Mouse (Mus musculus) limb, embryonic 11.5 days (tissue): Measurements from ENCODE around the gene Hnrnpdl. TPM values are rescaled to one million over a fixed set of nuclear protein-coding genes. Genes with fewer than 3 reads are reported as not detected.

ENCODE experiments used
- ATAC-seq: fragments of 200-750 bp; cut with Nextera tagmentation; 2 replicates; pipeline ENCODE4 v1.8.0; 2017; ENCODE audit warnings: low read depth; ENCODE audit not compliant: insufficient number of reproducible peaks, low FRiP score, low TSS enrichment
- DNase-seq: peaks from one replicate; pipeline ENCODE4 v3.0.0-alpha.2; 2015; ENCODE audit warnings: low spot score
- H3K27ac ChIP-seq: fragments of 300-500 bp; sonication (generic); replicated peaks from 2 replicates; pipeline ENCODE4 v1.5.1; 2014; ENCODE audit warnings: low read depth, mild to moderate bottlenecking, low read length
- H3K27me3 ChIP-seq: fragments of 300-500 bp; sonication (generic); 2 replicates; pipeline ENCODE4 v1.6.1; 2014; ENCODE audit warnings: mild to moderate bottlenecking, low read length, mixed read lengths; ENCODE audit not compliant: control insufficient read depth, insufficient read depth
- H3K36me3 ChIP-seq: fragments of 300-500 bp; sonication (generic); 2 replicates; pipeline ENCODE4 v1.6.1; 2014; ENCODE audit warnings: mild to moderate bottlenecking, low read length, moderate library complexity, mixed read lengths; ENCODE audit not compliant: control insufficient read depth, insufficient read depth
- H3K4me1 ChIP-seq: fragments of 300-500 bp; sonication (generic); 2 replicates; pipeline ENCODE4 v1.6.1; 2014; ENCODE audit warnings: low read length, mixed read lengths; ENCODE audit not compliant: control insufficient read depth, insufficient read depth
- H3K4me2 ChIP-seq: fragments of 300-500 bp; sonication (generic); 2 replicates; pipeline ENCODE4 v1.6.1; 2014; ENCODE audit warnings: low read depth, mild to moderate bottlenecking, moderate library complexity; ENCODE audit not compliant: severe bottlenecking
- H3K4me3 ChIP-seq: fragments of 300-500 bp; sonication (generic); 2 replicates; pipeline ENCODE4 v1.5.1; 2014; ENCODE audit warnings: low read depth, low read length
- H3K9ac ChIP-seq: fragments of 300-500 bp; sonication (generic); 2 replicates; pipeline ENCODE4 v1.6.1; 2014; ENCODE audit warnings: mild to moderate bottlenecking, low read length
- H3K9me3 ChIP-seq: fragments of 300-500 bp; sonication (generic); 2 replicates; pipeline ENCODE4 v1.6.1; 2016; ENCODE audit warnings: low read length; ENCODE audit not compliant: control insufficient read depth
- WGBS: fragments of 180-500 bp; shearing (Covaris S2); extraction: QIAGEN DNeasy Blood & Tissue Kit; methylation state at CpG from one replicate; pipeline ENCODE4 v1.1.7; 2014; 5-methylcytosine and 5-hydroxymethylcytosine counted together
- polyA plus RNA-seq: library from polyadenylated mRNA; unstranded; fragments of >200 nt; fragmentation: Nextera tagmentation; extraction: Ambion mirVana; gene quantifications from 2 replicates; pipeline ENCODE4 v1.2.1, GENCODE M21; 2014

The Hnrnpdl gene
- 254 and 268 TPM in 2 replicates for polyA plus RNA-seq

GRCm38 (mm10) chr5:100039602-100040142 is at the start of gene Hnrnpdl, which contains the start of gene Enoph1:
TSS of gene Hnrnpdl (minus strand) at chr5:100039664.
TSS of gene Enoph1 (plus strand) at chr5:100039985.
- Histone ChIP-seq H3K4me1 (peaks cover 2% of the 10 kb centered on the region; the same call in 1 of the 2 replicates), H3K27me3 (no peaks in the 10 kb centered on the region), H3K36me3 (peaks cover 10% of the 10 kb centered on the region), H3K4me2 (peak within 1 kb of the TSS; percentile 77), H3K9ac (peak within 1 kb of the TSS; percentile 99), H3K9me3 (no peaks in the 10 kb centered on the region), H3K4me3 (peak within 1 kb of the TSS; percentile 98), H3K27ac (peak within 1 kb of the TSS; percentile 96)
- DNase-seq (peak; percentile 96), ATAC-seq (peak; percentile 90)
- under 1% methylated on average over 52 of the region's 57 CpGs for WGBS

- Histone ChIP-seq H3K36me3 (no peaks in the 10 kb centered on the region), H3K4me1 (no peaks in the 10 kb centered on the region; the same call in 1 of the 2 replicates), H3K9me3 (no peaks in the 10 kb centered on the region), H3K9ac (no peak overlapping the region), H3K27me3 (no peaks in the 10 kb centered on the region), H3K27ac (no peak overlapping the region), H3K4me2 (no peak overlapping the region), H3K4me3 (no peak overlapping the region)
- no peak for ATAC-seq
- DNase-seq, result no peak
- 85% methylated on average over 8 of the region's 8 CpGs for WGBS
Measured at GRCm38 (mm10) chr5:100085097-100085496, 45.6 kb upstream of the Hnrnpdl start.

- H3K36me3 ChIP-seq, result no peaks in the 10 kb centered on the region
- ATAC-seq, result no peak
- H3K4me2 ChIP-seq, result no peak overlapping the region
- no peaks in the 10 kb centered on the region for H3K27me3 ChIP-seq
- 79% methylated on average over 12 of the region's 12 CpGs for WGBS
- H3K4me1 ChIP-seq, result no peaks in the 10 kb centered on the region; the same call in 1 of the 2 replicates
- H3K4me3 ChIP-seq, result no peak overlapping the region
- DNase-seq, result no peak
- H3K27ac ChIP-seq, result no peak overlapping the region
- no peaks in the 10 kb centered on the region for H3K9me3 ChIP-seq
- H3K9ac ChIP-seq, result no peak overlapping the region
Measured at GRCm38 (mm10) chr5:100083953-100084562, 44.6 kb upstream of the Hnrnpdl start.

- Histone ChIP-seq H3K27ac (no peak overlapping the region), H3K9ac (no peak overlapping the region), H3K27me3 (no peaks in the 10 kb centered on the region), H3K4me2 (no peak overlapping the region), H3K9me3 (no peaks in the 10 kb centered on the region), H3K4me3 (no peak overlapping the region), H3K4me1 (no peaks in the 10 kb centered on the region; the same call in none of the 2 replicates), H3K36me3 (no peaks in the 10 kb centered on the region)
- DNase-seq (no peak), ATAC-seq (no peak)
- 85% methylated on average over 4 of the region's 4 CpGs for WGBS
Measured at GRCm38 (mm10) chr5:100082006-100082405, 42.5 kb upstream of the Hnrnpdl start.

- 87% methylated on average over 8 of the region's 8 CpGs for WGBS
- ATAC-seq, result no peak
- H3K27ac ChIP-seq, result no peak overlapping the region
- H3K4me2 ChIP-seq, result peak overlapping the region; percentile 45; the same call in 1 of the 2 replicates
- no peak for DNase-seq
- no peak overlapping the region for H3K4me3 ChIP-seq
- H3K9ac ChIP-seq, result no peak overlapping the region
- H3K4me1 ChIP-seq, result no peaks in the 10 kb centered on the region; the same call in 1 of the 2 replicates
- H3K27me3 ChIP-seq, result no peaks in the 10 kb centered on the region
- H3K36me3 ChIP-seq, result no peaks in the 10 kb centered on the region
- H3K9me3 ChIP-seq, result no peaks in the 10 kb centered on the region
Measured at GRCm38 (mm10) chr5:100079931-100080275, 40.4 kb upstream of the Hnrnpdl start.

GRCm38 (mm10) chr5:100079040-100079930 is 39.8 kb upstream of the Hnrnpdl start:
- peak overlapping the region; percentile 26 for H3K4me3 ChIP-seq
- peak; percentile 39; the same call in 1 of the 2 replicates for ATAC-seq
- no peaks in the 10 kb centered on the region for H3K9me3 ChIP-seq
- DNase-seq, result peak; percentile 53
- H3K4me1 ChIP-seq, result no peaks in the 10 kb centered on the region; the same call in 1 of the 2 replicates
- no peaks in the 10 kb centered on the region for H3K36me3 ChIP-seq
- no peak overlapping the region for H3K27ac ChIP-seq
- no peaks in the 10 kb centered on the region for H3K27me3 ChIP-seq
- peak overlapping the region; percentile 45 for H3K4me2 ChIP-seq
- peak overlapping the region; percentile 34 for H3K9ac ChIP-seq
- 29% methylated on average over 36 of the region's 36 CpGs for WGBS

- H3K4me1 ChIP-seq, result no peaks in the 10 kb centered on the region; the same call in 1 of the 2 replicates
- no peak for DNase-seq
Measured at GRCm38 (mm10) chr5:100074571-100074970, 35.1 kb upstream of the Hnrnpdl start.

GRCm38 (mm10) chr5:100072557-100072956 is 33.1 kb upstream of the Hnrnpdl start:
- ATAC-seq, result no peak
- DNase-seq, result no peak
- Histone ChIP-seq H3K36me3 (no peaks in the 10 kb centered on the region), H3K27me3 (no peaks in the 10 kb centered on the region), H3K4me1 (no peaks in the 10 kb centered on the region), H3K9ac (no peak overlapping the region), H3K4me3 (no peak overlapping the region), H3K27ac (no peak overlapping the region), H3K9me3 (no peaks in the 10 kb centered on the region), H3K4me2 (no peak overlapping the region)
- 90% methylated on average over 9 of the region's 9 CpGs for WGBS

More at GRCm38 (mm10) chr5:100074571-100074970, 35.1 kb upstream of the Hnrnpdl start:
- no peak overlapping the region for H3K27ac ChIP-seq
- 53% methylated on average over 4 of the region's 4 CpGs for WGBS
- no peak for ATAC-seq
- H3K9ac ChIP-seq, result no peak overlapping the region
- H3K9me3 ChIP-seq, result no peaks in the 10 kb centered on the region
- H3K4me3 ChIP-seq, result no peak overlapping the region
- H3K27me3 ChIP-seq, result no peaks in the 10 kb centered on the region
- H3K36me3 ChIP-seq, result no peaks in the 10 kb centered on the region
- H3K4me2 ChIP-seq, result no peak overlapping the region
